Mouse (Mus musculus) liver, embryonic 15.5 days (tissue): ENCODE data around the gene Lrrc37a. TPM values are rescaled to one million over a fixed set of nuclear protein-coding genes. Genes with fewer than 3 reads are reported as not detected.
"Not testable (repeated sequence)": the region's sequence is repeated elsewhere in the genome, so short reads cannot be mapped to it uniquely, and the experiment has no call there.

Experiments
- ATAC-seq: fragments of 200-750 bp; cut with Nextera tagmentation; 2 replicates; pipeline ENCODE4 v1.8.0; 2017; ENCODE audit warnings: moderate number of reproducible peaks, mild to moderate bottlenecking, moderate library complexity; ENCODE audit not compliant: insufficient read depth
- H3K27ac ChIP-seq: fragments of 300-500 bp; sonication (generic); replicated peaks from 2 replicates; pipeline ENCODE4 v1.5.1; 2015; ENCODE audit warnings: mild to moderate bottlenecking, inconsistent platforms
- H3K27me3 ChIP-seq: fragments of 300-500 bp; sonication (generic); 2 replicates; pipeline ENCODE4 v1.6.1; 2015; ENCODE audit warnings: mild to moderate bottlenecking, inconsistent platforms
- H3K36me3 ChIP-seq: fragments of 300-500 bp; sonication (generic); replicated peaks from 2 replicates; pipeline ENCODE4 v1.6.1; 2015; ENCODE audit warnings: moderate library complexity, mild to moderate bottlenecking, inconsistent platforms
- H3K4me1 ChIP-seq: fragments of 300-500 bp; sonication (generic); replicated peaks from 2 replicates; pipeline ENCODE4 v1.6.1; 2015; ENCODE audit warnings: inconsistent platforms
- H3K4me2 ChIP-seq: fragments of 300-500 bp; sonication (generic); 2 replicates; pipeline ENCODE4 v1.6.1; 2015; ENCODE audit warnings: moderate library complexity, mild to moderate bottlenecking, inconsistent platforms
- H3K4me3 ChIP-seq: fragments of 300-500 bp; sonication (generic); replicated peaks from 2 replicates; pipeline ENCODE4 v1.5.1; 2015; ENCODE audit warnings: mild to moderate bottlenecking, inconsistent platforms
- H3K9ac ChIP-seq: fragments of 300-500 bp; sonication (generic); 2 replicates; pipeline ENCODE4 v1.6.1; 2015; ENCODE audit warnings: moderate library complexity, mild to moderate bottlenecking, inconsistent platforms
- H3K9me3 ChIP-seq: fragments of 300-500 bp; sonication (generic); replicated peaks from 2 replicates; pipeline ENCODE4 v1.6.1; 2016; ENCODE audit warnings: inconsistent platforms
- WGBS: fragments of 180-500 bp; shearing (Covaris S2); methylation state at CpG from one replicate; pipeline ENCODE4 v1.1.7; 2015; ENCODE audit warnings: mixed read lengths; ENCODE audit not compliant: insufficient replicate concordance; 5-methylcytosine and 5-hydroxymethylcytosine counted together
- polyA plus RNA-seq: library from polyadenylated mRNA; unstranded; fragments of >200 nt; fragmentation: Nextera tagmentation; extraction: Ambion mirVana; gene quantifications from 2 replicates; pipeline ENCODE4 v1.2.1, GENCODE M21; 2015

Gene Lrrc37a
- polyA plus RNA-seq, 1 experiment from 2014 or later: not detected

DNA sequence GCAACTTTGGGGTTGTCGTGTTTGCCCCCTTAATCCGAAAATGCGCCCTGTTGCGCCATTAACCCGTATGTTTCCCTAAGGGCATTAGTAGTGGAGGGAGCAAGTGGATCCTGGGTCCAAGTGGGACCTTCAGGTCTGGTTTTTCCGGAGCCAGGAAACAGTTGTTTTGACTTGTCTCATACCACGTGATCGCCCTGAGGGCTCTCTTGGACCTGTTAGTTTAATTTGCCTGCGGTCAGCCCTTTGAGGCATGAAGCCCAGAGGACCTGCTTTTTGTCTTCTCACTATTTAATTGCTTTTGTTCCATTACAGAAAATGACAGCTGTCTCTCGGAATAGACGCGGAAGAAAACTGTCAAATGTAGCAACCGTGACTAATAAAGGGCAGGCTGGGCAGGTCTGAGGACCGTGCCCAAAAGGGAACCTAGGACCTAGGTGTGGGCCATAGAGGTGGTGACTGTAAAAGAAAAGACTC lies 91.4 kb downstream of the Lrrc37a start:
- 5% methylated on average over 14 of the region's 14 CpGs for WGBS
- Histone ChIP-seq H3K9ac (peak overlapping the region; percentile 42), H3K9me3 (no peaks in the 10 kb centered on the region), H3K27ac (peak overlapping the region; percentile 54; the same call in 1 of the 2 replicates), H3K27me3 (no peaks in the 10 kb centered on the region), H3K4me2 (peak overlapping the region; percentile 83), H3K4me1 (peaks cover 27% of the 10 kb centered on the region), H3K36me3 (no peaks in the 10 kb centered on the region), H3K4me3 (peak overlapping the region; percentile 91)
- ATAC-seq: peak; percentile 8

DNA sequence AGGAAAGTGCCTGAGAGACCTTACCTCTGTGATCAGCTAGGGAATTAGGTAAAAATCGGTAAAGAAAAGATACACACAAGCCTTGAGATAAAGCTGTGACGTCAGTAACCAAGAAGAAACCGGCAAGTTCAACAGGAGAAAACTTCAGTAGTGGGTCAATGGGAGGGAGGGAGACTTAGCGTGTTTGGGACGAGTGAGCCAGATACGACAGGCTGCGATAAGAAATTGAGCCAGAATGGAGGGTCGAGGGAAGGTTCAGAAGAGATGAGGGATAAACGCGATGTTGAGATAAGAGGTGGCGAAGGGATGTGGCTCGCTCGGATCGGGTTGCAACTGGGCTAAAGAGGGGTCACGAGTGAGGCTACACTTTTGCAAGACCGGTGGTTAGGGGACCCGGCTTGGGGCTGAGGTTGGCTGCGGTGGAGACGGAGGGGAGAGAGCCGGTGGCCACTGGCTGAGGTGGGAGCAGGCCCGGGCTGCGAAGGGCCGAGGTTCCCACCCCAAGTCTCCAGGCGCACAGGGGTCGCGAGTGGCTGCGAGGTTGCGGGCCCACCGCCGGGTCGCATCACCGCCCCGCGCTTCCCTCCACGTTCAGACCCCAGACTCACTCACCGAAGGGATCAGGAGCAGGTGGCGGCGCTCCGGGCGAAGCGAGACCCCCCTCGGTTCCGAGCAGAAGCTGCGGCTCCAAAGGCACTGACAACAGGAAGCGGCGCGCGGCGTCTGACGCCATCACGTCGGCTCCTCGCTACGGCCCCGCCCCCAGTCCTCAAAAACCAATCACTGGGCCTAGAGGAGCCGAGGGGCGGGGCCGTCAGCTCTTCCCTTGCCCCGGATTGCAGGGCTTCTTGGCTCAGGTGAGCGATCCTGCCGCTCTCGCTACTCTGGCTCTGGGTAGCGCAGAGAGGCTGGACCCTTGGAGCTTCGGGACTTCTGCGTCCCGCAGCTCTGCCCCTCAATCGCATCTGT lies 92.1 kb downstream of the Lrrc37a start, which contains the start of gene Plekhm1:
Gene Plekhm1 (minus strand): TSS at position 707 of the 969 bp plus-strand sequence.
- Histone ChIP-seq H3K4me1 (peaks cover 27% of the 10 kb centered on the region), H3K4me3 (peak within 1 kb of the TSS; percentile 91), H3K9me3 (no peaks in the 10 kb centered on the region), H3K36me3 (no peaks in the 10 kb centered on the region), H3K9ac (peak within 1 kb of the TSS; percentile 87), H3K4me2 (peak within 1 kb of the TSS; percentile 83), H3K27me3 (no peaks in the 10 kb centered on the region), H3K27ac (peak within 1 kb of the TSS; percentile 81)
- under 1% methylated on average over 67 of the region's 67 CpGs for WGBS
- peak; percentile 93 for ATAC-seq

DNA sequence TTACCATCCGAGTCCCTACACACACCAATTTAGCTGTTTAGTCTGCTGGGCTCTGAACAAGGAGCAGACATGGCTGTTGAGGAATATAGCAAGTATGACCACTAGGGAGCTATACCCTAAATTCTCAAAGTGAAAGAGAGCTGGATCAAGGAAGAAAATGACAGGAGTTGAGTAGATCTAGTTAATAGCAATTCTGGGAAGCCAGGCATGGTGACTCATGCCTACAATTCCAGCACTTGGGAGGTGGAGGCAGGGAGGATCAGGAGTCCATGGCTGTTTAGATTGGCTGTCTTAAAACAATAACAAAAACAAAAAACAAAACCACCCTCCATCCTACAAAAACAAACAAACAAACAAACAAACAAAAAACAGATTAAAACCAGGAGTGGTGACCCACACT lies 93.1 kb downstream of the Lrrc37a start:
- H3K4me1 ChIP-seq: peaks cover 30% of the 10 kb centered on the region
- H3K9me3 ChIP-seq: no peaks in the 10 kb centered on the region
- 60% methylated on average over 1 of the region's 1 CpGs for WGBS
- ATAC-seq: no peak
- H3K27ac ChIP-seq: no peak overlapping the region
- H3K4me3 ChIP-seq: peak overlapping the region; percentile 91
- H3K4me2 ChIP-seq: peak overlapping the region; percentile 83
- H3K9ac ChIP-seq: no peak overlapping the region
- no peaks in the 10 kb centered on the region; the same call in 1 of the 2 replicates for H3K36me3 ChIP-seq
- no peaks in the 10 kb centered on the region for H3K27me3 ChIP-seq

DNA sequence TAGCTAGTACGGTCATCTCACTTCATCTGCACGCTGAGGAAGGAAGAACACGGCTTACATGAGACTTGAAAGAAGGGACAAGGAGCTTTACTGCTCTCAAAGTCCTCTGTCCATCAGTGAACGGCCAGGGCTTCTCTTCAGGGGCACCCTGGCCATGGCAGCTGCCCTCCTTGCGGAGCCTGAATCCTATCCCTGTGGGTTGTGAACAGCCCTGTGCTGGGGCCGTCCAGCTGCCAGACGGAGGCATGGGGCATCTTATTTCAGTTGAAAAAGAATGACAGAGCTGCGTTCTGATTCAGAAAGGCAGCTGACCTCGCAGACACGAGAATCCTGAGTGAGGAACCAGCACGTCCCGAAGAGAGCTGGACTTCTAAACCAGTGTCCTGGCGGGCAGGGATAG lies 95.5 kb downstream of the Lrrc37a start:
- 82% methylated on average over 13 of the region's 13 CpGs for WGBS
- peaks cover 44% of the 10 kb centered on the region for H3K4me1 ChIP-seq

DNA sequence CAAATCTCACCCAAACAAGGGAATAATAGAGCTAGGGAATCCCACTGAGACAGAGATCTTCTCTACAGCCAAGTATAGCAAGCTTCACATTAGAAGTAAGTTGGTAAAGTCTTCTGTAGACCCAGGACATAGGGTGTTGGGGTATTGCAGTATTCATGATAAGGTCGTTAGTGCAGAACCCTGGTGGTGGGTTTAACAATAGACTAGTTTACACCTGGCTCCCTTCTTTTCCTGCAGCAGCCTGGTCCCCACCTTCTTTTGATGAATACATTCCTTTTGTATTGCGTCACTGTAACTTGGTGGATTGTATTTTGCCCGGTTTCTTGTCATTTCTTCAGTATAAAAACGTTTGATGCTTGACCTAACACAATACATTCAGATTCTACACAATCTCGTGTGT lies 97.3 kb downstream of the Lrrc37a start:
- H3K27me3 ChIP-seq, H3K9ac ChIP-seq, H3K4me3 ChIP-seq, H3K27ac ChIP-seq, H3K4me2 ChIP-seq, H3K9me3 ChIP-seq, ATAC-seq: not testable (repeated sequence)
- Histone ChIP-seq H3K36me3 (peaks cover 18% of the 10 kb centered on the region), H3K4me1 (peaks cover 38% of the 10 kb centered on the region)
- WGBS: 61% methylated on average over 5 of the region's 5 CpGs

More for the DNA sequence above, 95.5 kb downstream of the Lrrc37a start:
- Histone ChIP-seq H3K9me3 (no peaks in the 10 kb centered on the region), H3K27me3 (no peaks in the 10 kb centered on the region), H3K4me2 (no peak overlapping the region), H3K27ac (no peak overlapping the region), H3K4me3 (no peak overlapping the region), H3K9ac (no peak overlapping the region), H3K36me3 (peaks cover 6% of the 10 kb centered on the region)
- ATAC-seq: no peak

DNA sequence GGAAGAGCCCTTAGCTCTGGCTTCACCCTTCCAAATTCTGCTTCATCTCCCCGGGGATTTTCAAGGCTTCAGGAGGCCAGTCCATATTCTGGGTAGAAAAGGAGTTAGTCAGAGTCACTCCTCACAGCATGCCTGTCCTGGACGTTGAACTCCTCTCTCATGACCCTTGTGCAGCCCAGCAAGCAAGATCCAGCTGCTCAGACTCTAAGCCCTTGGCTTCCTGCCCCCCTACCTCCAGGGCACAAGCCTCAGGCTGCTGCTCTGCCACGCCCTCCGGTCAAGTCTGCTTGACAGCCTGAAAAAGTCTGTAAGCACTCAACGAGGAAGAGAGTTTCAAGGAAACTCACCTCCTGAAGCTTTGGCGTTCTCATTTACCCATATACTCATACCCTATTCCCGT lies 97.8 kb downstream of the Lrrc37a start:
- H3K36me3 ChIP-seq: peaks cover 20% of the 10 kb centered on the region
- ATAC-seq: no peak
- WGBS: 57% methylated on average over 7 of the region's 7 CpGs

DNA sequence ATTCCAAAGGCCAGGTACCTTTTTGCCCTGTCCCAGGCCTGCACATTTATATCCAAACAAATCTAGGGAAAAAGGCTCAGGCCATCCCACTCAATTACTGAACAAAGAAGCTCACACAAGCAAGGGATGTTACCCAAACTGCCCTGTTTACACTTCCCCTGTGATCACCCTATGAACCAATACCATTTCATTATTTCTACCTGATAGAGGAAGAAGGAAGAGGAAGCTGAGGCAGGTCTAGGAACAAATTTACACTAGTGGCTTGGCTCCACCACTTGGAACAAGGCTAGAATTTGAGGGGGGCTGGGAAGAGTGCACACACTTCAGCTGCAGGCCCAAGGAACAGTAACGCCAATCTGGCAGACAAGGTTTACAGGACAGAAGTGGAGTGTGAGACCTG lies 98.6 kb downstream of the Lrrc37a start:
- no peak overlapping the region for H3K27ac ChIP-seq
- no peaks in the 10 kb centered on the region for H3K9me3 ChIP-seq
- H3K27me3 ChIP-seq: no peaks in the 10 kb centered on the region
- 78% methylated on average over 1 of the region's 1 CpGs for WGBS
- no peak overlapping the region for H3K9ac ChIP-seq
- peaks cover 22% of the 10 kb centered on the region for H3K36me3 ChIP-seq
- peaks cover 27% of the 10 kb centered on the region for H3K4me1 ChIP-seq
- no peak overlapping the region for H3K4me2 ChIP-seq
- no peak for ATAC-seq
- H3K4me3 ChIP-seq: no peak overlapping the region

More for the DNA sequence above, 97.8 kb downstream of the Lrrc37a start:
- no peaks in the 10 kb centered on the region for H3K27me3 ChIP-seq
- peaks cover 33% of the 10 kb centered on the region for H3K4me1 ChIP-seq
- H3K27ac ChIP-seq: peak overlapping the region; percentile 38; the same call in 1 of the 2 replicates
- H3K4me2 ChIP-seq: no peak overlapping the region
- H3K9me3 ChIP-seq: no peaks in the 10 kb centered on the region
- H3K4me3 ChIP-seq: no peak overlapping the region
- H3K9ac ChIP-seq: no peak overlapping the region

DNA sequence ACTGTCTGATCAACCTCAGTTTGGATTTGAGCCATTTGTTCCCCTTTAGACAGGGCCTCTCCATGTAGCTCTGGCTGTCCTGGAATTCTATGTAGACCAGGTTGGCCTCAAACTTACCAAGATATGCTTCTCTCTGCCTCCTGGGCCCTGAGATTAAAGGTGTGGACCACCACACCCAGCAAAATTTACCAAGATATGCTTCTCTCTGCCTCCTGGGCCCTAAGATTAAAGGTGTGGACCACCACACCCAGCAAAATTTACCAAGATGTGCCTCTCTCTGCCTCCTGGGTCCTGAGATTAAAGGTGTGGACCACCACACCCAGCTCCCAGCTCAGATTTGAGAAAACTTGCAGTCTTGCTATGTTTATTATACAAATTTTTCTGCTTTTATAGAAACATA lies 99.8 kb downstream of the Lrrc37a start:
- ATAC-seq: peak; percentile 57; the same call in 1 of the 2 replicates

DNA sequence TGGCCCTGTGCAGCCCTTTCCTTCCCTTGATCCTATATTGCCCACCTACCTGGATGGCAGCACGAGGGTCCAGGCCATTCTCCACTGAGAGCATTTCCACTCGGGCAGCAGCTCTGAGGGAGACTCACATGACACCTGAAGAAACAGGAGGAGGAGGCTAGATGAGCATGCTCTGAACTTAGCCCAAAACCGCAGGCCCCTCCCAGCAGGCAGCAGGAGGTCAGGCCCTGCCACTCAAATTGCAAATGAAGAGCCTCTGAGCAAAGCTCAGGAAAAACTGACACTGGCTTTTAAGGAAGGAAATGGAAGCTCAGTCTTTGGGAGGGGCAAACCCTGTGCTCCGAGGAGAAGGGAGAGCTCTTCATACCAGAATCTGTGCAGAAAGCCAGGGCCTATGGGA lies 100.6 kb downstream of the Lrrc37a start:
- H3K27ac ChIP-seq: no peak overlapping the region; the same call in 1 of the 2 replicates
- peak; percentile 26; the same call in 1 of the 2 replicates for ATAC-seq
- peaks cover 22% of the 10 kb centered on the region for H3K36me3 ChIP-seq
- peaks cover 30% of the 10 kb centered on the region for H3K4me1 ChIP-seq
- H3K27me3 ChIP-seq: no peaks in the 10 kb centered on the region
- H3K4me3 ChIP-seq: no peak overlapping the region
- no peak overlapping the region for H3K4me2 ChIP-seq
- H3K9me3 ChIP-seq: no peaks in the 10 kb centered on the region
- 43% methylated on average over 4 of the region's 4 CpGs for WGBS
- H3K9ac ChIP-seq: no peak overlapping the region

More for the DNA sequence above, 99.8 kb downstream of the Lrrc37a start:
- H3K4me1 ChIP-seq: peaks cover 30% of the 10 kb centered on the region
- no peak overlapping the region for H3K9ac ChIP-seq
- H3K36me3 ChIP-seq: peaks cover 22% of the 10 kb centered on the region
- H3K27me3 ChIP-seq: no peaks in the 10 kb centered on the region
- no peak overlapping the region for H3K27ac ChIP-seq
- no peak overlapping the region for H3K4me2 ChIP-seq
- no peak overlapping the region for H3K4me3 ChIP-seq
- no peaks in the 10 kb centered on the region for H3K9me3 ChIP-seq

DNA sequence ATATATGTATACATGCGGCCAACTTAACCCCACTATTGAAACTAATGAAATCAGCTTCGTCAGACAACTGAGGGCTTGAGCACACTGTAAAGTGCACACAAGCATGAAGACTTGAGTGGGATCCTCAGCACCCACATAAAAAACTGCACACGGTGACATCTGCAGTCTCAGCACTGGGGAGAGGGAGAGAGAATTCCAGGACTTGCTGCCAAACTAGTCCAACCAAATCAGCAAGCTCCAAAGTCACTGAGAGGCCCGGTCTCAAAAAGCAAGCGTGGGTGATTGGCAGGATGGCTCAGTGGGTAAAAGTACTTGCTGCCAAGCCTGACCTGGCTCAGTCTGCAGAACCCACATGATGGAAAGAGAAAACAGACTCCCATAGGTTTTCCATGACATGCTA lies 101.7 kb downstream of the Lrrc37a start:
- H3K4me2 ChIP-seq: no peak overlapping the region
- ATAC-seq: no peak
- H3K36me3 ChIP-seq: peaks cover 22% of the 10 kb centered on the region
- H3K9ac ChIP-seq: no peak overlapping the region
- no peak overlapping the region for H3K4me3 ChIP-seq
- H3K27me3 ChIP-seq: no peaks in the 10 kb centered on the region
- H3K9me3 ChIP-seq: no peaks in the 10 kb centered on the region
- H3K4me1 ChIP-seq: peaks cover 30% of the 10 kb centered on the region
- H3K27ac ChIP-seq: no peak overlapping the region
- 87% methylated on average over 5 of the region's 5 CpGs for WGBS

DNA sequence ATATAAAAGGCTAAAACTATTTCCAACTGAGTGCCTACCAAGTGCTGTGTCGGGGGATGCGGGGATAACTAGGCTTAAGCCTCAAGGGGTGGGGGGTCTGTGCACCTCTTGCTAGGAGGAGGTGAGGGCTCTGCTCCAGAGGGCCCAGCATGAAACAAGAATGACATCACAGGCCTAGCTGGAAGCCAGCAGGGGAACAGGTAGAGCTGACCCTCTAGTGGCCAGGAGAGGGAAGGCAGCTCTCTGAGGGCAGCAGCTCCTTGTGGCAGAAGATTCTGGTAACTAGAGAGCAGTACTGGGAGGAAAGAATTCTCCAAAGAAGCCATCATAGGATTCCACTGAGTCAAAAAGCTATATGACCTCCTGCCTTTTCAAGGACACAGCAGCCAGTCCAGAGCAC lies 102.2 kb downstream of the Lrrc37a start:
- H3K4me3 ChIP-seq: no peak overlapping the region
- H3K4me1 ChIP-seq: peaks cover 30% of the 10 kb centered on the region
- no peak overlapping the region for H3K4me2 ChIP-seq
- H3K27ac ChIP-seq: no peak overlapping the region
- no peak for ATAC-seq
- no peaks in the 10 kb centered on the region for H3K9me3 ChIP-seq
- no peaks in the 10 kb centered on the region for H3K27me3 ChIP-seq
- H3K36me3 ChIP-seq: peaks cover 23% of the 10 kb centered on the region
- WGBS: 81% methylated on average over 2 of the region's 2 CpGs
- no peak overlapping the region for H3K9ac ChIP-seq
